Mouse (Mus musculus): ENCODE measurements around the gene Ube2m. TPM values are rescaled to one million over a fixed set of nuclear protein-coding genes. Genes with fewer than 3 reads are reported as not detected.

The Ube2m gene
- total and polyA plus RNA-seq, 2 experiments from 2014 or later, result 116 to 290 TPM

DNA sequence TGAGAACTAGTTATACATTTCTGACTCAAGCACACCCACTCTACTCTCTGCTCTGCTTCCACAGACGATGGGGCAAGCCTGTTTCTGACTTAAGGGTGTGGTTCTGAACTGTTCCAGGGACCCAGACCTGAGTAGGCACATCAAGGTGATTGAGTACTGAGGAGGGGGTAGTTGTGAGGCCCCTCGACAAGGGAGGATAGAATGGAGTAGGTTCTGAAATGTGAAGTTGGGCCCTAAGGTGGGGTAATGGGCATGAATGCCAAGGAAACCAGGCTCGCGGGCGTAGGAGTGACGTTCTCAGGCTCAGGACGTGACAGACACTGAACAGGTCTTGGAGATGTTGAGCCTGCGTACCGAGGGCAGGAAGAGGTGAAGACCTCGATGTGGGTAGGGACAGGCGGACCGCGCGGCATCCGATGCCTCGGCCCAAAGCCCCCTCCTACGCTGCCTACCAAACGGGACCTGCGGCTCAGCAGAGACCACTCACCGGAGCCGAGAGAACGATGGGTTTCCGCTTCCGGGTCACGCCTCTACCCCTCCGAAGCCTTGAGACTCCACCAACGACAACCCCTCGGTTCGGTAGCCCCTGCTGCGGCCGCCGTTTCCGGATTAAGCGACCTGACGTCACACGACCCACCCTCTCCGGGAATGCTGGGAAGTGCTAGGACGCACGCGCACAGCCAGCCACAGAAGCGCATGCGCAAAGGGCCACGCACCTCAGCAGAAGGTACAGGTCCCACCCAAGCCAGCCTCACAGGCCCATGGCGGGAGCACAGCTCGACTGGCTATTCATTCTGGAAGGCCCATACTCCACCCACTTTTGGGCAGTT lies 3.7 kb downstream of the Ube2m start, which contains the start of gene Chmp2a:
Gene Chmp2a (minus strand): TSS at position 660 of the 830 bp plus-strand sequence.
- peak; percentile 82 for ATAC-seq (ENCODE audit: insufficient read depth, low read depth)
- Histone ChIP-seq H3K9ac (replicated peaks; ENCODE audit: low read depth, low read length) (peak within 1 kb of the TSS; percentile 89), H3K27me3 (ENCODE audit: control insufficient read depth, insufficient read depth, low read length) (no peaks in the 10 kb centered on the region), H3K4me1 (ENCODE audit: control insufficient read depth, insufficient read depth) (peaks cover 31% of the 10 kb centered on the region), H3K4me3 (ENCODE audit: low read depth, low read length) (peak within 1 kb of the TSS; percentile 79), H3K9me3 (replicated peaks; ENCODE audit: control insufficient read depth, low read length) (no peaks in the 10 kb centered on the region), H3K36me3 (replicated peaks; ENCODE audit: control insufficient read depth, insufficient read depth, low read length) (peaks cover 45% of the 10 kb centered on the region), H3K27ac (ENCODE audit: low read depth) (peak within 1 kb of the TSS; percentile 94), H3K4me2 (ENCODE audit: low read depth, low read length) (peak within 1 kb of the TSS; percentile 92)
- peak; percentile 96 for DNase-seq (ENCODE audit: low spot score)
- TF ChIP-seq EP300 (IDR thresholded peaks at IDR 0.05; ENCODE audit: low read depth), result peak; percentile 91
- no peak for TF ChIP-seq CTCF (IDR thresholded peaks at IDR 0.05; ENCODE audit: low read depth)
- under 1% methylated on average over 45 of the region's 45 CpGs for WGBS

DNA sequence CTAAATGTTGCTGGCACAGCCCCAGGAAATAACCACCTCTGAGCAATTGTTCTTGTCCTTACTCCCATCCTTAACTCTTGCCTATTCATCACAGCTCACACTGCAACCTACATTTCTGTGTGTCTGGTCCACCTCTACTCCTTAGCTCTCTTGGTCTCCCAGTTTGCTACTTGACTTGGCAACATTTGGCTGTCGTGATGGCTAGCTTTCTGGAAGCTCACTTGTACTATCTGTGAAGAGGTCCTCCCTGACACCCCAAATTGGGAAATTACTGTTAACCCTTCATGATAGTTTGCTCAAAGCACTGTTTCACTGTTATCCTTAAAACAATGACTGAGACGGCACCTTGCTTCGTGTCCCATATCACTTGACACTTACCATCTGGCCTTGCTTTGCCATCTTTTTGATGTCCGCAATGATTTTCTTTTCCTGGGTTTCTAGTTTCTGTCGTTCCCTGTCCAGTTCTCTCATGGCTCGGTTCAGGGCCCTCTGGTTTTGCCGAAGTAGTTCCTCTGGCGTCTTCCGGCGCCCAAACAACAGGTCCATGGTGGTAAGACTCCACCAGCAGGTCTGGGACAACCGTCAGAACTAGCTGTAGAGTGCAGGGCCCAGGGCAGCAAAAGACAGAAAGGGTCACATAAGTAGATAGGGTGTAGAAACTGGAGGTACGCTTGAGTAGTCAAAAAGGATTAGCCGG lies 4.5 kb downstream of the Ube2m start:
- Histone ChIP-seq H3K27ac (ENCODE audit: low read depth) (peak overlapping the region; percentile 94), H3K4me3 (ENCODE audit: low read depth, low read length) (peak overlapping the region; percentile 79), H3K27me3 (ENCODE audit: control insufficient read depth, insufficient read depth, low read length) (no peaks in the 10 kb centered on the region), H3K36me3 (replicated peaks; ENCODE audit: control insufficient read depth, insufficient read depth, low read length) (peaks cover 52% of the 10 kb centered on the region), H3K4me2 (ENCODE audit: low read depth, low read length) (peak overlapping the region; percentile 92), H3K4me1 (ENCODE audit: control insufficient read depth, insufficient read depth) (peaks cover 23% of the 10 kb centered on the region), H3K9ac (replicated peaks; ENCODE audit: low read depth, low read length) (peak overlapping the region; percentile 89), H3K9me3 (replicated peaks; ENCODE audit: control insufficient read depth, low read length) (no peaks in the 10 kb centered on the region)
- DNase-seq (ENCODE audit: low spot score), result no peak
- no peak for TF ChIP-seq EP300 (IDR thresholded peaks at IDR 0.05; ENCODE audit: low read depth)
- no peak for TF ChIP-seq CTCF (IDR thresholded peaks at IDR 0.05; ENCODE audit: low read depth)
- ATAC-seq (ENCODE audit: insufficient read depth, low read depth), result no peak
- WGBS, result 37% methylated on average over 13 of the region's 13 CpGs

- 88% methylated on average over 7 of the region's 7 CpGs for WGBS
- Histone ChIP-seq H3K9ac (replicated peaks; ENCODE audit: low read depth, low read length) (no peak overlapping the region), H3K4me3 (ENCODE audit: low read depth, low read length) (no peak overlapping the region), H3K27ac (ENCODE audit: low read depth) (no peak overlapping the region), H3K27me3 (ENCODE audit: control insufficient read depth, insufficient read depth, low read length) (no peaks in the 10 kb centered on the region), H3K4me2 (ENCODE audit: low read depth, low read length) (no peak overlapping the region), H3K4me1 (ENCODE audit: control insufficient read depth, insufficient read depth) (peaks cover 23% of the 10 kb centered on the region), H3K9me3 (replicated peaks; ENCODE audit: control insufficient read depth, low read length) (no peaks in the 10 kb centered on the region), H3K36me3 (replicated peaks; ENCODE audit: control insufficient read depth, insufficient read depth, low read length) (peaks cover 63% of the 10 kb centered on the region)
- DNase-seq (ENCODE audit: low spot score) (no peak), ATAC-seq (ENCODE audit: insufficient read depth, low read depth) (no peak)
- TF ChIP-seq CTCF (IDR thresholded peaks at IDR 0.05; ENCODE audit: low read depth) (no peak), EP300 (IDR thresholded peaks at IDR 0.05; ENCODE audit: low read depth) (no peak)
Observed at GRCm38 (mm10) chr7:13032541-13032940, 5.5 kb downstream of the Ube2m start.

DNA sequence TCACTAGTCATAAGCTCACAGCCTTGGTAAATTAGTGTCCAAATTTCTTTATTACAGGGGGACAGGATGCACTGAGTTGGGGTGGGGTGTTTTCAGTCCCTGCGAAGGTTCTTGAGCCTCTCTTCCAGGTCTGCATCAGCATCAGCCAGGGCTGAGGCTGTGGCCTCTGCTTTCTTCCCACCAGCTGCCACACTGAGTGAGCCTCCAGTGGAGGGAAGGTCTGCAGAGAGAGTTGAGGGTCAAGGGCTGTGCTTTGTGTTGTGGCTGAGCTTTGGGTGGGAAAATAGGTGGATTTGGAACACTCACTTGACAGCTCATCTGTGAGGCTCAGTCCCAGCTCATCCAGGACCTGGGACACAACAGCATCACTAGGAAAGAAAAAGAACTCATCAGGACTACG lies 6.1 kb downstream of the Ube2m start:
- no peak overlapping the region for H3K27ac ChIP-seq (ENCODE audit: low read depth)
- H3K9me3 ChIP-seq (replicated peaks; ENCODE audit: control insufficient read depth, low read length), result no peaks in the 10 kb centered on the region
- no peak for ATAC-seq (ENCODE audit: insufficient read depth, low read depth)
- no peak for DNase-seq (ENCODE audit: low spot score)
- no peak overlapping the region for H3K9ac ChIP-seq (replicated peaks; ENCODE audit: low read depth, low read length)
- no peak overlapping the region for H3K4me2 ChIP-seq (ENCODE audit: low read depth, low read length)
- H3K4me3 ChIP-seq (ENCODE audit: low read depth, low read length), result no peak overlapping the region
- H3K36me3 ChIP-seq (replicated peaks; ENCODE audit: control insufficient read depth, insufficient read depth, low read length), result peaks cover 69% of the 10 kb centered on the region
- TF ChIP-seq CTCF (IDR thresholded peaks at IDR 0.05; ENCODE audit: low read depth) (no peak), EP300 (IDR thresholded peaks at IDR 0.05; ENCODE audit: low read depth) (no peak)
- peaks cover 22% of the 10 kb centered on the region for H3K4me1 ChIP-seq (ENCODE audit: control insufficient read depth, insufficient read depth)
- no peaks in the 10 kb centered on the region for H3K27me3 ChIP-seq (ENCODE audit: control insufficient read depth, insufficient read depth, low read length)
- WGBS, result 81% methylated on average over 2 of the region's 2 CpGs

GRCm38 (mm10) chr7:13031069-13031468 lies 7.0 kb downstream of the Ube2m start:
- WGBS, result 69% methylated on average over 5 of the region's 5 CpGs
- Histone ChIP-seq H3K9ac (replicated peaks; ENCODE audit: low read depth, low read length) (no peak overlapping the region), H3K27ac (ENCODE audit: low read depth) (no peak overlapping the region), H3K9me3 (replicated peaks; ENCODE audit: control insufficient read depth, low read length) (no peaks in the 10 kb centered on the region), H3K4me3 (ENCODE audit: low read depth, low read length) (no peak overlapping the region), H3K36me3 (replicated peaks; ENCODE audit: control insufficient read depth, insufficient read depth, low read length) (peaks cover 78% of the 10 kb centered on the region), H3K27me3 (ENCODE audit: control insufficient read depth, insufficient read depth, low read length) (no peaks in the 10 kb centered on the region), H3K4me1 (ENCODE audit: control insufficient read depth, insufficient read depth) (peaks cover 20% of the 10 kb centered on the region), H3K4me2 (ENCODE audit: low read depth, low read length) (no peak overlapping the region)
- DNase-seq (ENCODE audit: low spot score) (no peak), ATAC-seq (ENCODE audit: insufficient read depth, low read depth) (no peak)
- no peak for TF ChIP-seq EP300 (IDR thresholded peaks at IDR 0.05; ENCODE audit: low read depth)
- TF ChIP-seq CTCF (IDR thresholded peaks at IDR 0.05; ENCODE audit: low read depth), result peak; percentile 35; the same call in 1 of the 2 replicates

All from heart, postnatal 0 days (tissue).